Mouse (Mus musculus): ENCODE data around the gene Apol7a. TPM values are rescaled to one million over a fixed set of nuclear protein-coding genes. Genes with fewer than 3 reads are reported as not detected.
"Not testable (repeated sequence)": the region's sequence is repeated elsewhere in the genome, so short reads cannot be mapped to it uniquely, and the experiment has no call there.

Apol7a gene
- not detected in 2 replicates for polyA plus RNA-seq (2016; fragmentation: Nextera tagmentation; extraction: Ambion mirVana)

DNA sequence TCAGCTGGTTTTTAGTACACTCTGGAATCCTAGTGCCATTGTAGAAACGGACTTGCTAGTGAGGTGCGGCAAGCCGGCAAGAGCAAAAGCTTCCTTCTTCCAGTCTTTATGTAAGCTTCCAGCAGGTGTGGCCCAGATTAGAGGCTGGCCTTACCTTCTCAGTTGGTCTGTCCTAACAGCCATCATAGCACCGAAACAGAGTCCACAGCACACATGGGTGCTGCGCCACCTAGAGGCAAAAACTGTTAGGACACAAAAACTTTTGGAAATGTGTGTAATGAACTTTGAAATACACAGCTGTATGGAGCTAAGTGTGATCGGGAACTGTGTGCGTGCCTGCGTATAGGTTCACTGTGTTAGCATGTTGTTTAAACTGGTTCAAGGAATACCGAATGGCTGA, at the start of gene Apol7a:
Gene Apol7a, minus strand, starts transcription at position 84 of the 400 bp plus-strand sequence.
- DNase-seq (ENCODE audit: low spot score) = peak; percentile 19
- not testable (repeated sequence) for H3K9me3 ChIP-seq; H3K27me3 ChIP-seq (replicated peaks; ENCODE audit: low read depth, poor library complexity, severe bottlenecking); H3K4me1 ChIP-seq; H3K36me3 ChIP-seq (replicated peaks); H3K4me3 ChIP-seq; H3K27ac ChIP-seq (replicated peaks)
- 60% methylated on average over 9 of the region's 9 CpGs for WGBS

DNA sequence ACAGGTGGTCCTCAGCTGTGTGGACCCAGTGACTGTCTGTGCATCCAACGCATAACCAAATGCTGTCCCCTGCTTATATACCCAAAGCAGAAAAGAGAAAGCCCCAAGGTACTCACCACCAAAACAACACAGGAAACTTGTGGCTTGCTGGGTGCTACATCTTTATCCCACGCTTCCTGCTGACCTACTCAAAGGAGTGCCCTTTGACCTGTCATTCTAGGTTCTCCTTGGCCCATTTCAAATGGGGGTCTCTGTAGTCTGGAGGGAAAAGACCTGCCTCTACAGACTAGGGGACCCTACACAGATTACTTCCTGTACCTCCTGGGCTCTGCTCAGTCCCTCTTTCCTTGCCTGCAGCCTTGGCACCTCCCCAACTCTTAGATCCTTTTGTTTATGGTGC, 48.5 kb upstream of the Apol7a start, which contains the start of gene Apol7b:
Gene Apol7b, minus strand, starts transcription at position 101 of the 400 bp plus-strand sequence.
- not testable (repeated sequence) for H3K27ac ChIP-seq (replicated peaks); H3K4me3 ChIP-seq; H3K4me1 ChIP-seq; H3K9me3 ChIP-seq; H3K36me3 ChIP-seq (replicated peaks); DNase-seq (ENCODE audit: low spot score); H3K27me3 ChIP-seq (replicated peaks; ENCODE audit: low read depth, poor library complexity, severe bottlenecking)
- 81% methylated on average over 2 of the region's 2 CpGs for WGBS

DNA sequence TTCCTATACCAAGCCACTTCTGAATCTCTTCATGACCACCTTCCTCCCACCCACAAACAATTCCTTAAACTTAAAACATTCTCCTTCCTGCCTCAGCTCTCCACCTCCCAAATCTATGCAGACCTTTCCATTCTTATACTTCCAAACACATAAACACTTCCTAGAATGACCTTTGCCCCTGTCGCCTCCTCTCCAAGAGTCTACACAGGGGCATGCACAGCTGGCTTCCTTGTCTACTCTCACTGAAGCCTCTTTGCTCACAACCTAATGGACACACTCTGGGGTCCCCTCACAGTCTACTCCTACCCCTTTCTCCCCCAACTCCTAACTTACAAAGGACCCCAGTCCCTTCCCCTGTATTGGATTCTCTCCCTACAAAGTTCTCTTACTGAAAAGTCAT, 46.8 kb upstream of the Apol7a start:
- not testable (repeated sequence) for H3K9me3 ChIP-seq; H3K27ac ChIP-seq (replicated peaks); H3K27me3 ChIP-seq (replicated peaks; ENCODE audit: low read depth, poor library complexity, severe bottlenecking); H3K4me3 ChIP-seq; H3K36me3 ChIP-seq (replicated peaks); DNase-seq (ENCODE audit: low spot score); H3K4me1 ChIP-seq
- WGBS = 79% methylated on average over 1 of the region's 1 CpGs

DNA sequence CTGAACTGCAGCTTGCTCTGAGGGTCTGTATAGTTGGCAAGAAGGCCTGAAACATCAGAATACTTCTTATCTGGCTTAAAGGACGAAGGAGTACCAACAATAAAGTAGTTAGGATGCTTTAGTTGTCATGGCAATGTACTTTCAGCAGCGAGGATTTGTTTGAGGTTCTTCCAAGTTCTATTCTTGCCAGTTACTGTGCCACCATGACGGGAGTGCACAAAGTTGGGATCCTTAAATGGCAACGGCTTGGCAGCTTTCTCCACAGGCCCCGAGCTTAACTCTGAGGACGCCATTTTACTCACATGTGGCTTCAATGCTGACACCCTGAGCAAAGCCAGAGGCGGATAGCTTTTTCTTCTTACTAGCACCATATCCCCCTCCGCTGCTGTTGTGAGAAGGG, 45.8 kb upstream of the Apol7a start:
- not testable (repeated sequence) for H3K27ac ChIP-seq (replicated peaks); H3K9me3 ChIP-seq; H3K4me3 ChIP-seq; H3K36me3 ChIP-seq (replicated peaks); H3K4me1 ChIP-seq; DNase-seq (ENCODE audit: low spot score); H3K27me3 ChIP-seq (replicated peaks; ENCODE audit: low read depth, poor library complexity, severe bottlenecking)
- 84% methylated on average over 8 of the region's 8 CpGs for WGBS

DNA sequence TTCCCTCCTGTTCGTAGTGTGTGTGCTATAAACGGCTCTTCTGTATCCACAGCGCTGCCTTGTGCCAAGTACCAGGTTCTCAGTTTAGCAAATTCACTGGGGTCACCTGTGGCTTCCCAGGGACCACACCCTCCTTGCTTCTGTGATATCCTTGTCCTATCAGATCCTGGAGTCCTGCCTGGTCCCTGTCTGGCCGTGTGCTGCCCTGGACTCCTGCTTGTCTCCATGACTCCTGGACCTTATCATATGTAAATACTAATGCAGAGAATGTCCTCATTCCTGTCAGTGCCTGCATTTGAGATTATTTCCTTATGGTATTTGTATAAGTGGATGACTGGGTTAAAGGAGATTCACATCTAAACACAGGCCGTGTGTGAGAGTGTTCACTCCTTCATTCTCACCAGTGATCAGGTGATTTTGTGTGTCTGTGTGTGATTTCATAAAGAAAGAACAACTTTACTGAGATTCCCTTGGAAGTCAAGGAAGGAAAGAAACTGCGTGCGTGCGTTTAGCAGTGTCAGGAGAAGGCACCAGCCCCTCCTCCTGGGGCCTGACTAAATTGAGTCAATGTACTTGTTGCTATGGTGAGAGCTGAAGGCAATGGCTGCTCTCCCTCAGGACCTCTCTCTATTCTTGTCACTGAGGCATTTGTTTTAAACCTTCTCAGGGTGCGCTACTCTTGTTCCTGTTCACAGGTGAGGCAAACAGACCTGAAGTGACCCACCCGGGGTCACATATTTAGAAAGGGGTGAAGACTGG, 30.0 kb upstream of the Apol7a start:
- not testable (repeated sequence) for H3K4me3 ChIP-seq; H3K9me3 ChIP-seq; H3K27me3 ChIP-seq (replicated peaks; ENCODE audit: low read depth, poor library complexity, severe bottlenecking); DNase-seq (ENCODE audit: low spot score); H3K27ac ChIP-seq (replicated peaks); H3K4me1 ChIP-seq; H3K36me3 ChIP-seq (replicated peaks)
- WGBS = 82% methylated on average over 9 of the region's 10 CpGs

DNA sequence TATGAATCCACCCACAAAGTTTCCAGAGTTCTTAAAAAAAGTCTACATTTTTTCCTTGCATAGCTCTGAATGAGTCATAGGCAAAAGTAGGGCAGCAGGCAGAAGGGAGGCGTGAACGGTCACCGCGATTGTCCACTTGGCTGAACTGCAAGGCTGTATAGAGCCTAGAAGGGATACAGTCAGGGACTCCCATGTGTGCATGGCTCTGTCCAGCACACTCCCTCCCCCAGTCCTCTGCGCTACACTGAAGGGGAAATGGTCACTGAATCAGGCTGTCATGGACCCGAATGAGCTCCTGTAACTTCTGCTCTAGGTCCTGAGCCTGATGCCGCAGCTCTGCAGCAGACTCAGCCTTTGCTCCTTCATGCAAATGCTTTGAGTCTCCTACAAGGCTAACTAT, 24.0 kb upstream of the Apol7a start:
- not testable (repeated sequence) for H3K4me3 ChIP-seq; H3K36me3 ChIP-seq (replicated peaks); H3K27ac ChIP-seq (replicated peaks); H3K9me3 ChIP-seq; DNase-seq (ENCODE audit: low spot score); H3K27me3 ChIP-seq (replicated peaks; ENCODE audit: low read depth, poor library complexity, severe bottlenecking); H3K4me1 ChIP-seq
- WGBS = 81% methylated on average over 5 of the region's 7 CpGs

DNA sequence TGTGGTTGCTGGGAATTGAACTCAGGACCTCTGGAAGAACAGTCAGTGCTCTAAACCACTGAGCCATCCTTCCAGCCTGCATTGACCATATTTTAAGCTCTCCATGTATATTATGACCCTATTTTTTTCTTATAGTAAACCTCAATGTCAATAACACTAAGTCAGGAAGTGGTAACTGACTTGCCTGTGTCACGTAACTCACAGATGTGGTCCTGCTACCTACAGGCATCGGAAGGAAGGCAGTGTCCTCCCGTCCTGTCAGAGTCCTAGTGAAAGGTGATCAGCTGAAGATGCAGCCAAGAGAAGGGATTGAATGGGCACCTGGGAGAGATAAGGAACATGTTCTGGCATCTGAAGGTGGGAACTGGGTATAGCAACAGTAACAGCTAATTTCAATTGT, 20.7 kb upstream of the Apol7a start:
- 67% methylated on average over 1 of the region's 3 CpGs for WGBS
- not testable (repeated sequence) for H3K4me3 ChIP-seq; H3K4me1 ChIP-seq; H3K27me3 ChIP-seq (replicated peaks; ENCODE audit: low read depth, poor library complexity, severe bottlenecking); H3K27ac ChIP-seq (replicated peaks); H3K9me3 ChIP-seq; DNase-seq (ENCODE audit: low spot score); H3K36me3 ChIP-seq (replicated peaks)

DNA sequence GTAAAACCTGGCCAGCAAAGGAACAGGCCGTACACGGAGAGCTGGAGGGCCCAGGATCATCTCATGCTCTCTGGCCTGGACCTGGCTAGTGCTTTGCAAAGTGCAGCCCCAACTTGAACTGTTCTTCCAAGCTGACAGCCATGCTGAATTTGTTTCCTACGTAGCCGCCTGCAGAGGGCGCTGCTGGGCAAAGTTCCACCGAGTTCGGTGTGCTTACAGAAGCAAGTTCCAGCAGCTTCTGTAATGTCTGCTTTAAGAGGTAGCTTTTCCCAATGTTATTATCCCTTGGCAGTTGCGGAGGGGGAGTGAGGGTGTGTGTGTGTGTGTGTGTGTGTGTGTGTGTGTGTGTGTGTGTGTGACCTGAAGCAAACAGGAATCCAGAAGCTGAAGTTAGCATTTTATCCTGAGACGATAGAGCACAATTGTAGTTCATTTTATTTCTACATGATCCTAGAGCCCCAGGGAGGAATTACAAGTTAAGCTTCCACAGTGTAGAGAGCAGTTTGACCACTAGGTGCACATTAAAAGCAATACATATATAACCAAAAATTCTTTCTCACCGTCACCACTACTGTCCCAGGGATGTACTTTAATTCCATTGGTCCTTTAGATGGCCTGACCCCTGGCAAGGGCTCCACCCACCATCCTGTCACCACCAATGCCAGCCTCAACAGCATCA, 17.9 kb upstream of the Apol7a start:
- H3K4me3 ChIP-seq; H3K36me3 ChIP-seq (replicated peaks); H3K27ac ChIP-seq (replicated peaks); H3K9me3 ChIP-seq; H3K4me1 ChIP-seq; DNase-seq (ENCODE audit: low spot score); H3K27me3 ChIP-seq (replicated peaks; ENCODE audit: low read depth, poor library complexity, severe bottlenecking): not testable (repeated sequence)
- WGBS = 26% methylated on average over 5 of the region's 10 CpGs

DNA sequence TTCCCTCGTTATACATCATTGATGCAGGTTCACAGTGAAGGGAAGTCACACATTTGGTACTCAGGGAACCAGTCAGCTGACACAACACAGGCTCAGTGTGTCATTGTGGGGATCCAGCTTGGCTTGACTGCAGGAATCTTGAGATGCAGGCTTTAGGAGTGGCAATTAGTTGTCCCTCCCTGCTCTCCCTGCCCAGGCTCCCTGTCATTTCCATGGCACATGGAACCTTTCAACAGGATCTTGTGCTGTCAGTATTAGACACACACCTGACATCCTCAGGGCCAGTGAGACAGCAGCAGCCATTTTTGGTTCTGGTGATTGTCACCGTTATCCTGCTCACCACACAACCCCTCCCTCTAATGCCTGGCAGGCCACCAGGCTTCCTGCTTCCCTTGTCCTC, 16.7 kb upstream of the Apol7a start:
- not testable (repeated sequence) for H3K27ac ChIP-seq (replicated peaks); H3K9me3 ChIP-seq; H3K4me3 ChIP-seq; H3K27me3 ChIP-seq (replicated peaks; ENCODE audit: low read depth, poor library complexity, severe bottlenecking); H3K36me3 ChIP-seq (replicated peaks); DNase-seq (ENCODE audit: low spot score); H3K4me1 ChIP-seq
- 77% methylated on average over 2 of the region's 2 CpGs for WGBS

DNA sequence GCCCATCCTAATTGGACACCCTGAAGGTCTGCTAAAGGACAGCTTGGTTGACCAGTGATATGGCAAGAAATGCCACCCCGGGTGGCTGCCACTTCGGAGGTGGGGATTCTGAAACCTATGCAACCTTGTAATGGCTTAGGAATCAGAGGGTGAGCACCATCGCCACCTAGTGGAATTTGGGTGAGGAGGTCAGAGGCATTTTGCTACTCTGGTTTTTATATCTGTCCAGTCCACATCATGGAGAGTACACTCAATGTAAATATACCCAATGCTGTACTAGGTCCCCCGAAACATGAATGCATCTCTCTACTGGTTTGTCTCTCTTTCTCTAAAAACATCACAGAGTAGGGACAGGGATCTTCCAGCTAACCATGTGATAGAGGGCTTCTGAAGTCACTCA, 13.8 kb upstream of the Apol7a start:
- not testable (repeated sequence) for H3K27me3 ChIP-seq (replicated peaks; ENCODE audit: low read depth, poor library complexity, severe bottlenecking); H3K27ac ChIP-seq (replicated peaks); H3K9me3 ChIP-seq; H3K4me3 ChIP-seq; H3K36me3 ChIP-seq (replicated peaks); H3K4me1 ChIP-seq; DNase-seq (ENCODE audit: low spot score)
- 35% methylated on average over 4 of the region's 4 CpGs for WGBS

DNA sequence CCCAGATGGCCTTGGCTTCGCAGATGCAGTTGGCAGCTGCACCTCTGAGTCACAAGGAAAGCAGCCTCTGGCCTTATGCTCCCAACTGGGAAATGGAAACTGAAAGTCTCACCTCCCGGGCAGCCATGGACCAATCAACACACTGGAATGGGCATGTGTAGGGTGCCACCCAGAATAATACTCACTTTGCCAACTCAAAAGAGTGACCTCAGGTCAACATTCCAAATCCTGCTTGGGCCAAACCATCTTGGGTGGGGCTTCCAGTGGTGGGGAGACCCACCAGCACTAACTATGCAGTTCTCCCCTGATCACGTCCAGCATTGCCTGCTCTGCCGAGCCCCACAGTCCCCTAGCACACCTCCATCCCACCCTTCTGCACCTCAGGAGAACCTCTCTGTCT, 12.1 kb upstream of the Apol7a start, which contains the start of gene Apol9a:
Gene Apol9a, minus strand, starts transcription at position 101 of the 400 bp plus-strand sequence.
- 92% methylated on average over 3 of the region's 4 CpGs for WGBS
- not testable (repeated sequence) for H3K4me1 ChIP-seq; DNase-seq (ENCODE audit: low spot score); H3K27ac ChIP-seq (replicated peaks); H3K27me3 ChIP-seq (replicated peaks; ENCODE audit: low read depth, poor library complexity, severe bottlenecking); H3K9me3 ChIP-seq; H3K36me3 ChIP-seq (replicated peaks); H3K4me3 ChIP-seq

DNA sequence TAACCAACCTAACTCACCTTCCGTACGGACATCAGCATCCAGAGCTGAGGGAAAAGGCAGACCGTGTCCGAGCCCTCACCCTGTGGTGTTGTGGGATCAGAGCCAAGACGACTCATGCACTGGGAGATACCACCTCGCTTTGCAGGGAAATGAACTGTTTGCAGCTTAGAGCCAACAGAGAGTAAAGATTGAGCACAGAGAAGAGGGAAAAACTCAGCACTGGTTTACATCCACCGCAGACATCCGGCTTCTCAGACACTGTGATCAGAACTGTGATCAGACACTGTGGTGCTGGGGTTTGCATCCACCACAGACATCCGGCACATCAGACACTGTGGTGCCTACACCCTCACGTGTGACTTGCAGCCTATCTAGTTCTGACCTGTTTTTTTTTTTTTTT, 7.5 kb upstream of the Apol7a start:
- WGBS = 90% methylated on average over 10 of the region's 10 CpGs
- H3K27me3 ChIP-seq (replicated peaks; ENCODE audit: low read depth, poor library complexity, severe bottlenecking); H3K36me3 ChIP-seq (replicated peaks); H3K9me3 ChIP-seq; DNase-seq (ENCODE audit: low spot score); H3K4me1 ChIP-seq; H3K27ac ChIP-seq (replicated peaks); H3K4me3 ChIP-seq: not testable (repeated sequence)

DNA sequence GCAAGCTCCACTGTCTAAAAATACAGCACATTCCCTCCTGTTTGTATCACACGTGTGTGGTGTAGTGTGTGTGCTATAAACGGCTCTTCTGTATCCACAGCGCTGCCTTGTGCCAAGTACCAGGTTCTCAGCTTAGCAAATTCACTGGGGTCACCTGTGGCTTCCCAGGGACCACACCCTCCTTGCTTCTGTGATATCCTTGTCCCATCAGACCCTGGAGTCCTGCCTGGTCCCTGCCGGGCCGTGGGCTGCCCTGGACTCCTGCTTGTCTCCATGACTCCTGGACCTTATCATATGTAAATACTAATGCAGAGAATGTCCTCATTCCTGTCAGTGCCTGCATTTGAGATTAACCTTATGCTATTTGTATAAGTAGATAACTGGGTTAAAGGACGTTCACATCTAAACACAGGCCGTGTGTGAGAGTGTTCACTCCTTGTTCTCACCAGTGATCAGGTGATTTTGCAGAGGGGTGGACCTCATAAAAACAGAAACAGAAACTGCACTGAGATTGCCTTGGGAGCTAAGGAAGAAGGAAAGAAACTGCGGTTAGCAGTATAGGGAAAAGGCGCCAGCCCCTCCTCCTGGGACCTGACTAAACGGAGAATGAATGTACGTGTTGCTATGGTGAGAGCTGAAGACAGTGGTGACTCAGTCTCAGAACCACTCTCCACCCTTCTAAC, 1.3 kb downstream of the Apol7a start:
- H3K36me3 ChIP-seq (replicated peaks); DNase-seq (ENCODE audit: low spot score); H3K4me3 ChIP-seq; H3K9me3 ChIP-seq; H3K27me3 ChIP-seq (replicated peaks; ENCODE audit: low read depth, poor library complexity, severe bottlenecking); H3K27ac ChIP-seq (replicated peaks); H3K4me1 ChIP-seq: not testable (repeated sequence)
- WGBS = 82% methylated on average over 11 of the region's 11 CpGs

Measured in embryonic facial prominence, embryonic 10.5 days (tissue).